Mouse (Mus musculus) erythroblast, embryonic 14.5 days (primary cell): ENCODE data around the gene Irf3. TPM values are rescaled to one million over a fixed set of nuclear protein-coding genes. Genes with fewer than 3 reads are reported as not detected.

Source experiments
- H3K27me3 ChIP-seq: 2 replicates; pipeline ENCODE4 v1.6.1; 2012; ENCODE audit warnings: inconsistent platforms; ENCODE audit not compliant: control insufficient read depth
- H3K36me3 ChIP-seq: 2 replicates; pipeline ENCODE4 v1.6.1; 2012; ENCODE audit warnings: mild to moderate bottlenecking, inconsistent platforms; ENCODE audit not compliant: control insufficient read depth
- H3K4me1 ChIP-seq: 2 replicates; pipeline ENCODE4 v1.6.1; 2012; ENCODE audit warnings: inconsistent platforms; ENCODE audit not compliant: control insufficient read depth
- H3K4me3 ChIP-seq: replicated peaks from 2 replicates; pipeline ENCODE3; 2012; ENCODE audit warnings: moderate library complexity, mild to moderate bottlenecking, inconsistent platforms
- H3K9me3 ChIP-seq: 2 replicates; pipeline ENCODE4 v1.6.1; 2012; ENCODE audit warnings: low read length, inconsistent platforms, mixed read lengths; ENCODE audit not compliant: control insufficient read depth
- GATA1 ChIP-seq: IDR thresholded peaks from 2 replicates; pipeline ENCODE4 v1.6.1; 2012; ENCODE audit warnings: low read length, inconsistent platforms, mixed read lengths
- TAL1 ChIP-seq: IDR thresholded peaks from 3 replicates; pipeline ENCODE4 v1.6.1; 2012; ENCODE audit warnings: low read length, inconsistent platforms, mixed read lengths
- polyA plus RNA-seq: library from polyadenylated mRNA; stranded (reverse); fragments of >175 nt; gene quantifications from 2 replicates; pipeline ENCODE4 v1.2.3, GENCODE M21; 2012

Gene Irf3
- polyA plus RNA-seq, 1 experiment, result 10.6 TPM

- peaks cover 40% of the 10 kb centered on the region for H3K36me3 ChIP-seq
These were observed 11.8 kb upstream of the Irf3 start for GRCm38 (mm10) chr7:44985595-44986191.

GRCm38 (mm10) chr7:44986192-44986878 lies 11.1 kb upstream of the Irf3 start, which contains the start of gene Prmt1:
Prmt1 (minus strand) TSS chr7:44986568.
- no peak for TF ChIP-seq GATA1
- no peak for TF ChIP-seq TAL1
- Histone ChIP-seq H3K9me3 (no peaks in the 10 kb centered on the region), H3K4me1 (peaks cover 53% of the 10 kb centered on the region), H3K4me3 (peak within 1 kb of the TSS; percentile 87), H3K36me3 (peaks cover 39% of the 10 kb centered on the region), H3K27me3 (no peaks in the 10 kb centered on the region)

More at GRCm38 (mm10) chr7:44985595-44986191, 11.8 kb upstream of the Irf3 start:
- peaks cover 53% of the 10 kb centered on the region for H3K4me1 ChIP-seq
- peak overlapping the region; percentile 87 for H3K4me3 ChIP-seq
- no peaks in the 10 kb centered on the region for H3K27me3 ChIP-seq
- no peaks in the 10 kb centered on the region for H3K9me3 ChIP-seq
- TF ChIP-seq TAL1, result no peak
- no peak for TF ChIP-seq GATA1

- peak overlapping the region; percentile 87 for H3K4me3 ChIP-seq
- peaks cover 37% of the 10 kb centered on the region for H3K36me3 ChIP-seq
- no peak for TF ChIP-seq TAL1
- no peak for TF ChIP-seq GATA1
- H3K27me3 ChIP-seq, result no peaks in the 10 kb centered on the region
- H3K4me1 ChIP-seq, result peaks cover 53% of the 10 kb centered on the region
- no peaks in the 10 kb centered on the region for H3K9me3 ChIP-seq
These were observed 10.3 kb upstream of the Irf3 start for GRCm38 (mm10) chr7:44986879-44987718.

DNA sequence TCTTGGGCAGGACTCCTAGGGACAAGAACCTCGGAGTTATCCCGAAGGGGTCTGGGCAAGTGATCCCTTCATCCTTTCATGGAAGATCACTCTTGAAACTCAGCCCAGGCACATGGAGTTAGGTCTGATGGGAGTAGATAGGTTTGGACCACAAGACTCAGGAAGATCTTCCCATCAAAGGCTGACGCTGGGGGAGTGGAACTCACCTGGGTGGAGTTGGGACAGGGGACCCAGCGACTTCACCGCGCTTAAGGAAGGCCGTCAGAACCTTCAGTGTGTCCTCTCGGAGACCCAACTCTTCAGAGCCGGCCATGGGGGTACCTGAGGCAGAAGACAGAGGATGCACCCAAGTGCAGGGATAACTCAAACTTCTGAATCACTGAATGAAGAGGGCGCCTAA lies 776 bp upstream of the Irf3 start:
- TF ChIP-seq TAL1, result no peak
- TF ChIP-seq GATA1, result no peak
- Histone ChIP-seq H3K4me1 (peaks cover 59% of the 10 kb centered on the region), H3K9me3 (no peaks in the 10 kb centered on the region), H3K27me3 (no peaks in the 10 kb centered on the region), H3K4me3 (peak overlapping the region; percentile 84), H3K36me3 (peaks cover 68% of the 10 kb centered on the region)

DNA sequence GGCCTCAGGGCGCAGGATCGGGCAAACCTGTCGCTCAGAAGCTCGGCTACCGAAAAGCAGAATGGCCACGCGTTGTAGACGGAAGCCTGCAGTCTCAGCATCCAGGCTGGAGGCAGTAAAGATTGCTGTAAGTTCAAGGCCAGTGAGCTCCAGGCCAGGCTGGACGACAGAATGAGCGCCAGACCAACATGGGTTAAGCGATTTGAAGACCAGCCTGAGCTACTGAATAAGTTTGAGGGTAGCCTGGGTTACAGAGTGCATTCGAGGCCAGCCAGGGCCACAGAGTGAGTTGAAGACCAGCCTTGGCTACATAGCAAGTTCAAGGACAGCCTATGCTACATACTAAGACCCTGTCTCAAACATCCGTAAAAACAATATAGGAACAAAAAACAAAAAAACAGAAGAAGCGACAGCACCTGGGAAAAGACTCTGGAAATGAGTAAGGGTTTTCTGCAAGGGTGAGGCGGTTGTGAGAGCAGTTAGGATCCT lies 536 bp downstream of the Irf3 start:
- H3K36me3 ChIP-seq, result peaks cover 69% of the 10 kb centered on the region
- TF ChIP-seq GATA1 (no peak), TAL1 (no peak)
- H3K4me1 ChIP-seq, result peaks cover 63% of the 10 kb centered on the region
- peak overlapping the region; percentile 84 for H3K4me3 ChIP-seq
- H3K27me3 ChIP-seq, result no peaks in the 10 kb centered on the region
- no peaks in the 10 kb centered on the region for H3K9me3 ChIP-seq

DNA sequence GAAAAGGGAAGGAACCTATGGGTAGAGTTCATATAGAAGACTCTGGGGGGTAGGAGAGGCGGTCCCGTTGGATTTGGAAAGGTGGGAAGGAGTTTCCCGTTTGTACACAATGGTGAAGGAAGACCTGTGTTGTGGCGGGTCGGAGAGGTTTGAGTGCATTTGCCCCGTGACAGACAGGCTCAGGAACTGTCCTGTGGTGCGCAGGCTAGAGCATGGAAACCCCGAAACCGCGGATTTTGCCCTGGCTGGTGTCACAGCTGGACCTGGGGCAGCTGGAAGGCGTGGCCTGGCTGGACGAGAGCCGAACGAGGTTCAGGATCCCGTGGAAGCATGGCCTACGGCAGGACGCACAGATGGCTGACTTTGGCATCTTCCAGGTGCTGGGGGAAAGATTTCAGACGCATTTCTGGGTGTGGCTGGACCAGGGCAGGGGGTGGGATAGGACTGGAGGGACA lies 1.1 kb downstream of the Irf3 start, which contains the start of gene Bcl2l12:
Gene Bcl2l12 (minus strand): TSS at position 212 of the 455 bp plus-strand sequence.
- H3K4me1 ChIP-seq, result peaks cover 63% of the 10 kb centered on the region
- H3K27me3 ChIP-seq, result no peaks in the 10 kb centered on the region
- peaks cover 69% of the 10 kb centered on the region for H3K36me3 ChIP-seq
- H3K9me3 ChIP-seq, result no peaks in the 10 kb centered on the region
- peak within 1 kb of the TSS; percentile 84 for H3K4me3 ChIP-seq
- TF ChIP-seq GATA1 (no peak), TAL1 (0 out of 3 replicates have a peak, but pooled peaks have one; percentile 15)

GRCm38 (mm10) chr7:44999753-45000152 lies 2.3 kb downstream of the Irf3 start:
- no peaks in the 10 kb centered on the region for H3K9me3 ChIP-seq
- peak overlapping the region; percentile 55 for H3K4me3 ChIP-seq
- no peak for TF ChIP-seq TAL1
- no peak for TF ChIP-seq GATA1
- H3K36me3 ChIP-seq, result peaks cover 68% of the 10 kb centered on the region
- H3K4me1 ChIP-seq, result peaks cover 63% of the 10 kb centered on the region
- no peaks in the 10 kb centered on the region for H3K27me3 ChIP-seq

- H3K4me1 ChIP-seq, result peaks cover 57% of the 10 kb centered on the region
- TF ChIP-seq TAL1, result no peak
- no peak for TF ChIP-seq GATA1
- no peaks in the 10 kb centered on the region for H3K9me3 ChIP-seq
- H3K27me3 ChIP-seq, result no peaks in the 10 kb centered on the region
- H3K4me3 ChIP-seq, result no peak overlapping the region
- peaks cover 68% of the 10 kb centered on the region for H3K36me3 ChIP-seq
These were observed 3.2 kb downstream of the Irf3 start for GRCm38 (mm10) chr7:45000539-45001114.
